Mouse (Mus musculus) layer of hippocampus, postnatal 25 days (tissue): ENCODE data around the gene Mob2. TPM values are rescaled to one million over a fixed set of nuclear protein-coding genes. Genes with fewer than 3 reads are reported as not detected.

Experiments
- microRNA-seq, 2 experiments: library from miRNA; unstranded; fragments of <30 nt; microRNA quantifications; one replicate each; pipeline ENCODE4 v1.2.0; 2021
- total RNA-seq, 2 experiments: library from RNA; stranded (reverse); gene quantifications; 2 replicates each; pipeline ENCODE4 v1.2.3; 2021

Gene Mob2
- total RNA-seq, 2 experiments from 2014 or later = 27.0 to 29.1 TPM

Small RNAs within 50 kb of the gene (microRNA-seq; reads per million reads assigned to microRNA genes)
- 2.2 to 4.4 reads per million in 2 experiments for gene Mir3104

Other genes with a start within 250 kb of the Mob2 start
- gene Muc5b, start 222.0 kb downstream of the Mob2 start, total RNA-seq = not detected
- gene Tollip, start 142.6 kb downstream of the Mob2 start, total RNA-seq = 100 to 1,000 TPM; 126 to 131 TPM
- 100 to 1,000 TPM; 170 to 190 TPM for gene Brsk2, start 111.3 kb downstream of the Mob2 start, total RNA-seq
- 100 to 1,000 TPM; 127 to 139 TPM for gene Dusp8, start 34.8 kb upstream of the Mob2 start, total RNA-seq
- not detected for gene Gm45618, start 59.7 kb upstream of the Mob2 start, total RNA-seq
- gene Gm39115, start 75.0 kb upstream of the Mob2 start, total RNA-seq = not detected
- not detected for gene Gm45337, start 83.5 kb upstream of the Mob2 start, total RNA-seq
- gene Gm29735, start 96.0 kb upstream of the Mob2 start, total RNA-seq = not detected
- not detected for gene Gm4553, start 104.7 kb upstream of the Mob2 start, total RNA-seq
- gene Krtap5-2, start 114.9 kb upstream of the Mob2 start, total RNA-seq = not detected
- not detected for gene Gm10153, start 129.3 kb upstream of the Mob2 start, total RNA-seq
- gene Krtap5-3, start 140.3 kb upstream of the Mob2 start, total RNA-seq = not detected
- gene Gm7579, start 150.8 kb upstream of the Mob2 start, total RNA-seq = not detected
- not detected for gene Krtap5-5, start 168.9 kb upstream of the Mob2 start, total RNA-seq
- not detected for gene Gm40460, start 180.0 kb upstream of the Mob2 start, total RNA-seq
- gene Gm2431, start 197.3 kb upstream of the Mob2 start, total RNA-seq = not detected
- not detected for gene Gm4559, start 213.3 kb upstream of the Mob2 start, total RNA-seq
- gene Krtap5-1, start 236.1 kb upstream of the Mob2 start, total RNA-seq = not detected
- gene Krtap5-4, start 242.5 kb upstream of the Mob2 start, total RNA-seq = not detected